Mouse (Mus musculus) intestine, embryonic 14.5 days (tissue): ENCODE measurements around the gene Iqschfp. TPM values are rescaled to one million over a fixed set of nuclear protein-coding genes. Genes with fewer than 3 reads are reported as not detected.
A peak's percentile ranks its signal among the peaks of the same experiment; 100 is the strongest.

Source experiments
- ATAC-seq: fragments of 200-750 bp; cut with Nextera tagmentation; replicated peaks from 2 replicates; pipeline ENCODE4 v1.8.0; 2017; ENCODE audit warnings: low read depth, moderate number of reproducible peaks, moderate TSS enrichment, moderate library complexity; ENCODE audit not compliant: low FRiP score, low TSS enrichment
- DNase-seq: peaks from one replicate; pipeline ENCODE4 v3.0.0-alpha.2; 2018; ENCODE audit warnings: low spot score
- H3K27ac ChIP-seq: fragments of 300-500 bp; sonication (generic); 2 replicates; pipeline ENCODE4 v1.5.1; 2014; ENCODE audit warnings: low read depth, mild to moderate bottlenecking, control low read depth
- H3K27me3 ChIP-seq: fragments of 300-500 bp; sonication (generic); replicated peaks from 2 replicates; pipeline ENCODE4 v1.6.1; 2014; ENCODE audit warnings: low read length, control low read depth; ENCODE audit not compliant: control insufficient read depth, insufficient read depth
- H3K36me3 ChIP-seq: fragments of 300-500 bp; sonication (generic); 2 replicates; pipeline ENCODE4 v1.6.1; 2014; ENCODE audit warnings: low read length, control low read depth; ENCODE audit not compliant: control insufficient read depth, insufficient read depth
- H3K4me1 ChIP-seq: fragments of 300-500 bp; sonication (generic); replicated peaks from 2 replicates; pipeline ENCODE4 v1.6.1; 2014; ENCODE audit warnings: low read length, control low read depth, mixed read lengths; ENCODE audit not compliant: control insufficient read depth, insufficient read depth
- H3K4me2 ChIP-seq: fragments of 300-500 bp; sonication (generic); 2 replicates; pipeline ENCODE4 v1.6.1; 2014; ENCODE audit warnings: low read length
- H3K4me3 ChIP-seq: fragments of 300-500 bp; sonication (generic); 2 replicates; pipeline ENCODE4 v1.5.1; 2014; ENCODE audit warnings: low read depth, low read length, control low read depth, mixed read lengths
- H3K9ac ChIP-seq: fragments of 300-500 bp; sonication (generic); 2 replicates; pipeline ENCODE4 v1.6.1; 2014; ENCODE audit warnings: mild to moderate bottlenecking, low read length
- H3K9me3 ChIP-seq: fragments of 300-500 bp; sonication (generic); 2 replicates; pipeline ENCODE4 v1.6.1; 2016; ENCODE audit warnings: low read length, control low read depth; ENCODE audit not compliant: control insufficient read depth
- WGBS: fragments of 180-500 bp; shearing (Covaris S2); extraction: QIAGEN DNeasy Blood & Tissue Kit; methylation state at CpG from one replicate; pipeline ENCODE4 v1.1.7; 2014; 5-methylcytosine and 5-hydroxymethylcytosine counted together
- polyA plus RNA-seq: library from polyadenylated mRNA; unstranded; fragments of >200 nt; fragmentation: Nextera tagmentation; extraction: Ambion mirVana; gene quantifications from 2 replicates; pipeline ENCODE4 v1.2.1, GENCODE M21; 2014

Gene Iqschfp
- polyA plus RNA-seq, 1 experiment from 2014 or later, result not detected

DNA sequence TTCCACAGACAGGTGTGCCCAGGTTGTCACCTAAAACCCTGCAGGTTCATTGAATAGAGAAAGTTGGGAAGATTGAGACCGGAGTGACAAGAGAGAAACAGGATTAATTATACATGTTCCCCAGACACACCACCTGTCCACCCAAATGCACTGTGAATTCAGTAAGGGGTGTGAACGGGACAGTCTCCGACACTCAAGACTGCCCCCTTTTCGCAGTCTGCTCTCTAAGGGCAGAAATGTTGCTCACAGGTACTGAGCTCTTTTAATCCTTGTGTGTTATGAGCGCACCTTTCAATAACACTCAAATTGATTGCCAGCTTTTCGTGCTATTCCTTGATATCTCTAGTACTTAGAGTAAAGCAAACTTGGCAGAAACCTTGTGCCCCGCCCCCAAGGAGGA, 460.9 kb downstream of the Iqschfp start:
- H3K9me3 ChIP-seq, result no peaks in the 10 kb centered on the region
- ATAC-seq, result no peak
- H3K4me3 ChIP-seq, result no peak overlapping the region
- H3K4me2 ChIP-seq, result no peak overlapping the region
- 89% methylated on average over 7 of the region's 7 CpGs for WGBS
- no peak overlapping the region for H3K27ac ChIP-seq
- no peaks in the 10 kb centered on the region for H3K27me3 ChIP-seq
- H3K36me3 ChIP-seq, result no peaks in the 10 kb centered on the region
- no peak overlapping the region for H3K9ac ChIP-seq
- no peak for DNase-seq
- no peaks in the 10 kb centered on the region for H3K4me1 ChIP-seq

DNA sequence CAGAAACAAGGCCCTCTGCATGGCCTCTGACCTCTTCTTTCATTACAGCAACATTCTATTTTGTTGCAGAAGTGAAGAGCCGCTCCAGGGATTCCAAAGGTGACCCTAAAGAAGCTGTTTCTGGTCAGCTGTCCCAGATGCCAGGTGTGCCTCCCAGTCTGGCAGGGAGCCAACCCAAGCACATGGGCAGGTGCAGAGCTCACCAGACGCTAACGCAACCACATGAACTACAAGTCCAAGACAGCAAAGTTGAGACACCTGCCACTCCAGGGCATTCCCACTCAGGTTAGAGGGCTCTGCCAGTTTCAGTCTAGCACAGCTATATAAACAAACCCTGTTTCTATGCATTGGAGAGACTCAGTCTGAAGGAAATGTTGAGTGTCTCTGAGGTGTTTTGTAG, 461.5 kb downstream of the Iqschfp start:
- no peak overlapping the region for H3K4me2 ChIP-seq
- no peak for DNase-seq
- H3K9me3 ChIP-seq, result no peaks in the 10 kb centered on the region
- H3K4me3 ChIP-seq, result no peak overlapping the region
- H3K4me1 ChIP-seq, result no peaks in the 10 kb centered on the region
- H3K27me3 ChIP-seq, result no peaks in the 10 kb centered on the region
- ATAC-seq, result no peak
- no peaks in the 10 kb centered on the region for H3K36me3 ChIP-seq
- no peak overlapping the region for H3K9ac ChIP-seq
- H3K27ac ChIP-seq, result no peak overlapping the region
- WGBS, result 54% methylated on average over 3 of the region's 3 CpGs

DNA sequence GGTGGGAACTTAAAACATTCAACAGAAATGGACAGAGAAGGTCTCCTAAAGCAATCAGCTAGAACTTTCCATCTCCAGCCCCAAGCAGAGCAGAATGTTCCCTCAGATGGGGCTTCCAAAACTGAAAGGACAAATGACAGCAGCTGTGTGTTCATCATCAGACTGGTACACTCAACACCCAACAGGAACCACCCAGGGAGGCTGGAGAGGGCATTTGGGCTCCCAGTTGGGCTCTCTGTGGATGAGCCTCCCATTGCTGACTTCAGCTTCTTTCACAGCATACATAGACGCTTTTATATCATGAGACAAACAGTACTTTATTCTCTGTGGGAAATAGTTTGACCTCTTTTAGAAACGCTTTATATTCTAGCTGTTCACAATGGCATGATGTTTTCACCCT, 464.5 kb downstream of the Iqschfp start:
- Histone ChIP-seq H3K27ac (no peak overlapping the region), H3K4me3 (no peak overlapping the region), H3K27me3 (no peaks in the 10 kb centered on the region), H3K4me1 (no peaks in the 10 kb centered on the region), H3K9me3 (no peaks in the 10 kb centered on the region), H3K4me2 (no peak overlapping the region), H3K36me3 (no peaks in the 10 kb centered on the region), H3K9ac (no peak overlapping the region)
- 84% methylated on average over 2 of the region's 2 CpGs for WGBS
- no peak for ATAC-seq
- no peak for DNase-seq

DNA sequence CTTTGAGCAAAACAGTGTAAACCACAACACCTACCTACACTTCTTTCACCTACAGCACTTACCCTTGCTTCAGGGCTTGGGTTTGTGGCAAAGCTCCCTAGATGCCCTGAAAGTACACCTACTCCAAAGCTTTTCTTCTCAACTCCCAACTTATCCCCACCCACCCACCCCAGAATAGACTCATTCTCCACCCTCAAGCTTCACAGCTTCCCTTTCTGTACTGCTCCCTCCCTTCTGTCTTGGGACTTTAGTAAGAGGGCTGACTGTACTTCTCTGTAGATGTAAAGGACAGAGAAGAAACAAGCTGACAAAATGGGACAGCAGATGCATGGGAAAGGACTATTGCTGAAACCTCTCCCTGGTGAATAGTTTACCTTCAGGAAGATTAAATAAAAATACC, 476.0 kb downstream of the Iqschfp start:
- Histone ChIP-seq H3K36me3 (no peaks in the 10 kb centered on the region), H3K27me3 (no peaks in the 10 kb centered on the region)
- no peak for ATAC-seq

DNA sequence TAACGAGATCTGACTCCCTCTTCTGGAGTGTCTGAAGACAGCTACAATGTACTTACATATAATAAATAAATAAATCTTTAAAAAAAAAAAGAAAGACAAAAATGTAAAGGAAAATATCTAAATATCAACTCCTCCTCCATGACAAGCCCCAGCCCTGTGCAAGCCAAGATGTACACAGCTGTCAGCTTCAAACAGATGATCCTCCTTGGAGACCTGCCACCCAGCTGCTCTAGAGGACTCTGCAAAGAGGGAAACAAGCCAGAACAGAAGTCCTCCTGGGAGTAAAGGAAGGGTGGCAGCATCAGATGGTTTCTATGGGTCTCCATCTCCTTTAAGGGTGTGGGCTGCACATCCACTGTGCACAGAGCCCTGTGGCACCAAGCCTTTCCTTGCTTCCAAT, 480.9 kb downstream of the Iqschfp start:
- ATAC-seq, result no peak
- Histone ChIP-seq H3K4me1 (peaks cover 12% of the 10 kb centered on the region; the same call in 1 of the 2 replicates), H3K27ac (no peak overlapping the region), H3K9me3 (no peaks in the 10 kb centered on the region), H3K36me3 (no peaks in the 10 kb centered on the region), H3K27me3 (no peaks in the 10 kb centered on the region), H3K9ac (no peak overlapping the region), H3K4me2 (no peak overlapping the region), H3K4me3 (no peak overlapping the region)
- no CpG with 5 or more reads among the region's 1 CpGs for WGBS
- DNase-seq, result no peak

More for the DNA sequence above, 476.0 kb downstream of the Iqschfp start:
- Histone ChIP-seq H3K9me3 (no peaks in the 10 kb centered on the region), H3K4me1 (no peaks in the 10 kb centered on the region), H3K4me2 (no peak overlapping the region), H3K9ac (no peak overlapping the region), H3K27ac (no peak overlapping the region), H3K4me3 (no peak overlapping the region)
- no peak for DNase-seq

GRCm38 (mm10) chr3:68375100-68375508, 483.1 kb downstream of the Iqschfp start:
- Histone ChIP-seq H3K4me1 (peaks cover 12% of the 10 kb centered on the region), H3K27me3 (no peaks in the 10 kb centered on the region), H3K4me3 (no peak overlapping the region), H3K4me2 (peak overlapping the region; percentile 18; the same call in 1 of the 2 replicates), H3K9ac (no peak overlapping the region), H3K9me3 (no peaks in the 10 kb centered on the region), H3K36me3 (no peaks in the 10 kb centered on the region), H3K27ac (no peak overlapping the region)
- 23% methylated on average over 10 of the region's 10 CpGs for WGBS
- ATAC-seq (no peak), DNase-seq (no peak)

DNA sequence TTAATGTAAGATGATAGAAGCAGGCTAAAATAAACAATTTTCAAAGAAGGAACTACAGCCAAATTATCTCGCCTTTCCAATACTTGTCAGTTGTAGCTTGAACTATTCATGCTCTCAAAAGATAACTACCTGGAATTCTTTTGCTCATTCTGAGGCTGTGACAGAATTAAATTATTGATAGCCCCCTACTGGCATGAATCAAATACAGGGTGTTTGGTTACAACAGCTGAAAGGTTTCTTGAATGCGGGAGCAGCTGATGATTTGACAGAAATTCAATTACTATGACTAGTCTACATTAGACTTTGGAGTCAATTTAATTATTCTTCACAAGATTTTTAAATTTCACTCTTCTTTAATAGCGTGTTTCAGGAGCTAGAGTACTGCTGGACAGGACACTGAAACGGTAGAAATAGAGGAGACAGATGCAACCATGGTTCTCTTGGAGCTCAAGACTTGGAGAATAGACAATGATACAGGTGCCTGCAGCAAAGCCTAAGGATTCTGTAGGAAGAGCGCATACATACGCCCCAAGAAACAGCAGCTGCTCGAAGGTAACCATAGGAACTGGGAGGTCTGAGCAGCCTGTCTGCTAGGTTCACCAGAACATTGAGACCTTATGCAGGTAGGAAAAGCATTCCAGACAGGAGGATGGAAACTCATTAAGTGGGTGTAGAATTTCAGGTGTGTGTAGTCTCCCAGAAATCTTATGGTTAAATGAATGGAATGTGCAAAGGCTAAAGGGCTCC, 485.6 kb downstream of the Iqschfp start:
- ATAC-seq, result no peak
- no peak overlapping the region for H3K27ac ChIP-seq
- peaks cover 12% of the 10 kb centered on the region for H3K4me1 ChIP-seq
- H3K4me2 ChIP-seq, result no peak overlapping the region
- no peak overlapping the region for H3K4me3 ChIP-seq
- DNase-seq, result no peak
- no peaks in the 10 kb centered on the region for H3K36me3 ChIP-seq
- H3K27me3 ChIP-seq, result no peaks in the 10 kb centered on the region
- H3K9me3 ChIP-seq, result no peaks in the 10 kb centered on the region
- WGBS, result 75% methylated on average over 7 of the region's 7 CpGs
- no peak overlapping the region for H3K9ac ChIP-seq

DNA sequence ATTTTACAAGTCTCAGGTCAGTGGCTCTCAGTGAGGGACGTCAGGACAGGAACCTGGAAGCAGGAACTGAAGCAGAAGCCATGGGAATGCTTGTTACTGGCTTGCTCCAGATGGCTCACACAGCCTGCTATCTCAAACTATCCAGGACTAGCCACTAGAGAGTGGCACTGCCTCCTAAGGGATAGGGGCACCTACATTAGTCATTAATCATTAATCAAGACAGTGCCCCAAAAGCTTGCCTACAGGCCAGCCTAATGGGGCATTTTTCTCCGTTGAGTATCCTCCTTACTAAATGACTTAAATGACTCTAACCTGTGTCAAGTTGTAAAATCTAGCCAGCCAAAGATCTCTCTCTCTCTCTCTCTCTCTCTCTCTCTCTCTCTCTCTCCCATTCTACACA, 486.8 kb downstream of the Iqschfp start:
- Histone ChIP-seq H3K36me3 (no peaks in the 10 kb centered on the region), H3K9me3 (no peaks in the 10 kb centered on the region), H3K4me2 (no peak overlapping the region), H3K9ac (no peak overlapping the region), H3K4me3 (no peak overlapping the region), H3K27me3 (no peaks in the 10 kb centered on the region), H3K4me1 (peaks cover 12% of the 10 kb centered on the region), H3K27ac (0 out of 2 replicates have a peak overlapping the region, but pooled peaks have one; percentile 16)
- no peak for DNase-seq
- WGBS, result 54% methylated on average over 2 of the region's 2 CpGs
- no peak for ATAC-seq

- H3K27me3 ChIP-seq, result no peaks in the 10 kb centered on the region
- ATAC-seq, result no peak
- H3K4me2 ChIP-seq, result no peak overlapping the region
- no peak for DNase-seq
- H3K9me3 ChIP-seq, result no peaks in the 10 kb centered on the region
- 21% methylated on average over 7 of the region's 7 CpGs for whole genome bisulfite sequencing
- no peak overlapping the region for H3K9ac ChIP-seq
- H3K4me3 ChIP-seq, result no peak overlapping the region
- H3K4me1 ChIP-seq, result peaks cover 12% of the 10 kb centered on the region
- no peaks in the 10 kb centered on the region for H3K36me3 ChIP-seq
- 0 out of 2 replicates have a peak overlapping the region, but pooled peaks have one; percentile 16 for H3K27ac ChIP-seq
Observed at GRCm38 (mm10) chr3:68379242-68379641, 487.2 kb downstream of the Iqschfp start.
